Mouse (Mus musculus): ENCODE results near the gene Sf3b4. TPM values are rescaled to one million over a fixed set of nuclear protein-coding genes. Genes with fewer than 3 reads are reported as not detected.

Gene Sf3b4
- polyA plus RNA-seq, 1 experiment from 2014 or later: 212 TPM

DNA sequence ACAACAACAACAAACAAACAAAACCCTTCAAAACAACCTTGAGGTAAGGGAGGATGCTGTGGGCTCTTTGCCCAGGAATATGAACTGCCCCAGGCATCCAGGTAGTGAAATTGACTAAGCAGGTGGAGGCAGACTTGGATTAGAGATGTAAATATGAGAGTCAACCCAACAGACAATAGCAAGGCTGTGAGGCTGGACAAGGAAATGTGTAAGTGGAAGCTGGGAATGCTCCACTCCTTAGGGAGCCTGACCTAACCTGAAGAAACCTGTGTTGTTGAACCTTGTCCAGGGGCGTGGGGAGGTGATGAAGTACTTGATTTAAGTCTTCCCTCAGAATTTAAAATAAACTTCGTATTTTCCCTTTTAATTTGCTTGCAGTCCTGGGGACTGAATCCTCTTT lies 6.8 kb downstream of the Sf3b4 start:
- ATAC-seq (replicated peaks; ENCODE audit: insufficient number of reproducible peaks, low FRiP score, low TSS enrichment, low read depth): no peak
- Histone ChIP-seq H3K4me2 (ENCODE audit: low read depth, low read length) (no peak overlapping the region), H3K27ac (replicated peaks; ENCODE audit: low read depth, low read length) (no peak overlapping the region), H3K27me3 (ENCODE audit: control insufficient read depth, insufficient read depth, low read length) (no peaks in the 10 kb centered on the region; the same call in 1 of the 2 replicates), H3K36me3 (replicated peaks; ENCODE audit: control insufficient read depth, insufficient read depth, low read depth, low read length) (peaks cover 2% of the 10 kb centered on the region; the same call in 1 of the 2 replicates), H3K9ac (replicated peaks; ENCODE audit: low read length) (no peak overlapping the region), H3K9me3 (replicated peaks; ENCODE audit: control insufficient read depth, low read length) (no peaks in the 10 kb centered on the region), H3K4me3 (ENCODE audit: low read depth, low read length) (no peak overlapping the region), H3K4me1 (ENCODE audit: control insufficient read depth, insufficient read depth, low read length) (no peaks in the 10 kb centered on the region)
- DNase-seq (ENCODE audit: low spot score): no peak
- WGBS: 91% methylated on average over 2 of the region's 2 CpGs

DNA sequence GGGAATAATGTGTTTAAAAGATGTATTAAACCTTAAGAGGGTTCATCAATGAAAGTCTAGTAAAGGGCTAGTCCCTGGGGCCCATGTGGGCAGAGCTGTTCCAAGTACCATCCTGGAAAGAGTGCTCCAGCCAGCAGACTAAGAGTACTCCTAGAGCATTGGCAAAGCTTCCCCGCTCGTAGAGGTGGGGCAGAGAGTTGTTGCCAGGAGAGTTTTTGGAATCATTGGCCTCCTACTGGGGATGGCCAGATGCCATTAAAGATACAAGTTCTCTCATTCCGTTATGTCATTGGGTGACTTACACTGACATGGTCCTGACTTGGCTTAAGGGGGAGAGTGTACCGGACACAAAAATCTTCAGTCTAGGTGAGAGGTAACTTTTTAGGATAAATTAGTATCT lies 7.4 kb downstream of the Sf3b4 start:
- Histone ChIP-seq H3K4me1 (ENCODE audit: control insufficient read depth, insufficient read depth, low read length) (no peaks in the 10 kb centered on the region), H3K9ac (replicated peaks; ENCODE audit: low read length) (no peak overlapping the region), H3K36me3 (replicated peaks; ENCODE audit: control insufficient read depth, insufficient read depth, low read depth, low read length) (peaks cover 2% of the 10 kb centered on the region; the same call in 1 of the 2 replicates), H3K4me3 (ENCODE audit: low read depth, low read length) (no peak overlapping the region), H3K4me2 (ENCODE audit: low read depth, low read length) (no peak overlapping the region), H3K27me3 (ENCODE audit: control insufficient read depth, insufficient read depth, low read length) (no peaks in the 10 kb centered on the region; the same call in 1 of the 2 replicates), H3K27ac (replicated peaks; ENCODE audit: low read depth, low read length) (no peak overlapping the region), H3K9me3 (replicated peaks; ENCODE audit: control insufficient read depth, low read length) (no peaks in the 10 kb centered on the region)
- ATAC-seq (replicated peaks; ENCODE audit: insufficient number of reproducible peaks, low FRiP score, low TSS enrichment, low read depth): no peak
- 80% methylated on average over 4 of the region's 4 CpGs for WGBS
- DNase-seq (ENCODE audit: low spot score): no peak

DNA sequence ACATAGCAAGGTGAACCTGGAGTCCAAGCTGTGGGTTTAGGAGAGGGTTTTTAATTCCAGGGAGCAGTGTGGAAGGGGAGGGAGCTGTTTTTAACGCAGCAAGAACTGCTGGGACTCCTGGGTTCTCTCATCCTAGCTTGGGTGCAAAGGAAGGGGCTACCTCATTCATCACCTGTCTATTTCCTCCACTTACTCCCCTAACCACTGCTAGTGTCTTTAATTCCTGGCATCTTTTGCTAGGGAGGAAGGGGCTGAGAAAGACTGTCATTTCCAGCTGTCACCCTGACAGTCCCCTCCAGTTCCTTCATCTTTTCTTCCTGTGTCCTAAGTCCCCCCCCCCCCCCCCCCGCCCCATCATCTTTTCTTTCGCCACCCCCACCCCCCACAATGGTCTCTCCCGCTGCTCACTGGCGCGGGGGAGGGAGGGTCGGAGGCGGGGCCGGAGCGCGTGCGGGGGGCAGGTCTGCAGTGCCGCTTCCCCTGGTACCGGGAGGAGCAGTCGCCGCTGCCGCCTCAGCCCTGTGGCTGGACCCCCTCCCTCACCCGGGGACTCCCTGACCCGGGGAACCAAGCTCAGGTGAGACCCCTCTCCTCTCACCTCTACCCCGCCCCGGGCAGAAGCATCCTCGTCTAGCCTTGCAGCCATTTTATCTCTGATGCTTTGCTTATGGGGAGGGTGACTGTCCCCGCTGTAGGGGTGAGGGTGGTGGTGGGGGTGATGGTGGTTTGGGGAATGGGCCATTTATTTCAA lies 8.8 kb downstream of the Sf3b4 start, which contains the start of gene Sv2a:
Gene Sv2a, plus strand, starts transcription at position 425 of the 751 bp plus-strand sequence.
- 1% methylated on average over 11 of the region's 23 CpGs for WGBS

DNA sequence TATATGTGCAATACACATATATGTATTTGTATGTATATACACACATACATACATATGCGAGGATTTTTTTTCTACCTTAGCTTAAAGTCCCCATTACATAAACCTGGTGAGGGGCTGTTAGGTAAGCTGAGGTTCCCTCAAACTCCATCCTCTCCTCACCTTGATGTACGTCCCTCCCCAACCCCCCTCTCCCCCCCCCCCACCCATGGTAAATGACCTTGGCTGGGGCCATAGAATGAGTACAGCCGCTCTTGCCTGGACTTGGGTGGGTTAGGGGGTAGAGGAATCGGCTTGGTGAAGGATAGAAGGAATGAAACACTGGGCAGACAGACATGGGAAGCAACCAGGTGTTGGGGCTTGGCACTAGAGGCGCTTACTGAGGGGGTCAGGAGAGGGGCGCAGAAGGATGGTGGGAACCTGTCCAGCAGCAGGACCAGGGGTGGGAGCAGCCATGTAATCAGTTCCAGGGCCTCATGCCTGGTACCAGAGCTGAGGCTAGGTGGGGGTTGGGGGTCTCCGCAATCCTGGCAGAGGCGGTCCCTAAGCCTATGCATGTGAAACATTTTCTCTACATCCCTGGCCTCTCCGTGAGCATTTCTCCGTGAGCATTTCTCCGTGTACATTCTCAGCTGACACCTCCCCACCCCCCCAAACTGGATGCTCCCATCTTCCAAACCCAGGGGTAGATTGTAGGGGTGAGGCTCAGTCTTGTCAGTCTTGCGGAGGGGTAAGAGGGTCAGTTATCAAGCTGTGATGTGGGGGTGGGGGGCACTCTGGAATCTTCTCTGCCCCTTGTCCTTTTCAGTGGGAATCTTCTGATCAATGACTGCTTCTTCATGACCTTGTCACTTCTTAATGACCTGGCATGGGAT lies 9.6 kb downstream of the Sf3b4 start:
- H3K4me1 ChIP-seq (ENCODE audit: control insufficient read depth, insufficient read depth, low read length): no peaks in the 10 kb centered on the region
- DNase-seq (ENCODE audit: low spot score) (no peak), ATAC-seq (replicated peaks; ENCODE audit: insufficient number of reproducible peaks, low FRiP score, low TSS enrichment, low read depth) (peak; percentile 72; the same call in 1 of the 2 replicates)
- H3K36me3 ChIP-seq (replicated peaks; ENCODE audit: control insufficient read depth, insufficient read depth, low read depth, low read length): no peaks in the 10 kb centered on the region; the same call in 1 of the 2 replicates
- H3K27ac ChIP-seq (replicated peaks; ENCODE audit: low read depth, low read length): no peak overlapping the region
- 37% methylated on average over 12 of the region's 12 CpGs for WGBS
- peak overlapping the region; percentile 11; the same call in 1 of the 2 replicates for H3K9ac ChIP-seq (replicated peaks; ENCODE audit: low read length)
- peak overlapping the region; percentile 51 for H3K4me3 ChIP-seq (ENCODE audit: low read depth, low read length)
- no peaks in the 10 kb centered on the region for H3K9me3 ChIP-seq (replicated peaks; ENCODE audit: control insufficient read depth, low read length)
- H3K27me3 ChIP-seq (ENCODE audit: control insufficient read depth, insufficient read depth, low read length): no peaks in the 10 kb centered on the region; the same call in 1 of the 2 replicates
- peak overlapping the region; percentile 90 for H3K4me2 ChIP-seq (ENCODE audit: low read depth, low read length)

More for the DNA sequence above, 8.8 kb downstream of the Sf3b4 start, which contains the start of gene Sv2a:
- peak; percentile 44; the same call in 1 of the 2 replicates for ATAC-seq (replicated peaks; ENCODE audit: insufficient number of reproducible peaks, low FRiP score, low TSS enrichment, low read depth)
- Histone ChIP-seq H3K4me1 (ENCODE audit: control insufficient read depth, insufficient read depth, low read length) (no peaks in the 10 kb centered on the region), H3K4me3 (ENCODE audit: low read depth, low read length) (peak within 1 kb of the TSS; percentile 51), H3K36me3 (replicated peaks; ENCODE audit: control insufficient read depth, insufficient read depth, low read depth, low read length) (peaks cover 2% of the 10 kb centered on the region; the same call in 1 of the 2 replicates), H3K9me3 (replicated peaks; ENCODE audit: control insufficient read depth, low read length) (no peaks in the 10 kb centered on the region), H3K27me3 (ENCODE audit: control insufficient read depth, insufficient read depth, low read length) (no peaks in the 10 kb centered on the region; the same call in 1 of the 2 replicates), H3K27ac (replicated peaks; ENCODE audit: low read depth, low read length) (no peak within 1 kb of the TSS), H3K9ac (replicated peaks; ENCODE audit: low read length) (peak within 1 kb of the TSS; percentile 71), H3K4me2 (ENCODE audit: low read depth, low read length) (peak within 1 kb of the TSS; percentile 90)
- DNase-seq (ENCODE audit: low spot score): peak; percentile 41

DNA sequence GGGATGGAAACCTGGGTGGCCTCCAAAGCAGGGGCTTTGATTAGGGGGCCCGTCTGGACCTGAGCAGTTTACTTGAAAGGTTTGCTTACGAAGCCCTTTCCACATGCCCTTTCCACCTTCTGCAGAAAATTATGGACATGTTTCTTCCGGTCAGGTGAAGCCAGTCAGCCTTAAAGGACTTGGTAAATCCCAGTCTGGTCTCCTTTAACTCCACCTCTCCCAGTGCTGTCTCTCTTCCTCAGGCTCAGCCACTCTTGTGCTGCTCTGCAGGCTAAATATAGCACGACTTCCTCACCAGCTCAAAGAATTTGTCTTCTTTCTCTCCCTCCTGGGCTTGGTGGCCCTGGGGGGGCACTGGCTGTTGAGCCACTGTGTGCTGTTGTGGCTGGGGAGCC lies 10.2 kb downstream of the Sf3b4 start:
- Histone ChIP-seq H3K9me3 (replicated peaks; ENCODE audit: control insufficient read depth, low read length) (no peaks in the 10 kb centered on the region), H3K27ac (replicated peaks; ENCODE audit: low read depth, low read length) (no peak overlapping the region), H3K36me3 (replicated peaks; ENCODE audit: control insufficient read depth, insufficient read depth, low read depth, low read length) (no peaks in the 10 kb centered on the region; the same call in 1 of the 2 replicates), H3K4me2 (ENCODE audit: low read depth, low read length) (no peak overlapping the region), H3K27me3 (ENCODE audit: control insufficient read depth, insufficient read depth, low read length) (no peaks in the 10 kb centered on the region; the same call in 1 of the 2 replicates), H3K4me3 (ENCODE audit: low read depth, low read length) (no peak overlapping the region), H3K9ac (replicated peaks; ENCODE audit: low read length) (0 out of 2 replicates have a peak overlapping the region, but pooled peaks have one; percentile 11), H3K4me1 (ENCODE audit: control insufficient read depth, insufficient read depth, low read length) (no peaks in the 10 kb centered on the region)
- no peak for ATAC-seq (replicated peaks; ENCODE audit: insufficient number of reproducible peaks, low FRiP score, low TSS enrichment, low read depth)
- no peak for DNase-seq (ENCODE audit: low spot score)
- 20% methylated on average over 4 of the region's 4 CpGs for WGBS

DNA sequence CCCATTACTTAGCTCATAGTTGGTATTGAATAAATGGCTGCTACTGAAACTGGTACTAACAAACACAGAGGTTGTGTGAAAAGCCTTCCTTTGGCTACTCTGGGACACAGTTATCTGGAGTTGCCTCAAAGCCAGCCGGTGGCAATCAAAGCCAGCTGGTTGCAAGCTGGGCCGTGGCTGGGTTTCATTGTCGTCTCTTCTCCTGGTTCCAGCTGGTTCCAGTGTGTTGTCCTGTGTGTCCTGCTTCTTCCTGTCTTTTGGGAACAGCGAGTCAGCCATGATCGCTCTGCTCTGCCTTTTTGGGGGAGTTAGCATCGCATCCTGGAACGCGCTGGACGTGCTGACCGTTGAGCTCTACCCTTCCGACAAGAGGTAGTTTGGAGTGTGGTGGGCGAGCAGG lies 20.8 kb downstream of the Sf3b4 start:
- no peak for ATAC-seq (replicated peaks; ENCODE audit: insufficient number of reproducible peaks, low FRiP score, low TSS enrichment, low read depth)
- H3K4me2 ChIP-seq (ENCODE audit: low read depth, low read length): no peak overlapping the region
- DNase-seq (ENCODE audit: low spot score): no peak
- H3K27me3 ChIP-seq (ENCODE audit: control insufficient read depth, insufficient read depth, low read length): no peaks in the 10 kb centered on the region
- no peak overlapping the region for H3K4me3 ChIP-seq (ENCODE audit: low read depth, low read length)
- no peak overlapping the region for H3K9ac ChIP-seq (replicated peaks; ENCODE audit: low read length)
- H3K9me3 ChIP-seq (replicated peaks; ENCODE audit: control insufficient read depth, low read length): no peaks in the 10 kb centered on the region
- 58% methylated on average over 12 of the region's 12 CpGs for WGBS
- H3K4me1 ChIP-seq (ENCODE audit: control insufficient read depth, insufficient read depth, low read length): no peaks in the 10 kb centered on the region
- H3K27ac ChIP-seq (replicated peaks; ENCODE audit: low read depth, low read length): no peak overlapping the region
- H3K36me3 ChIP-seq (replicated peaks; ENCODE audit: control insufficient read depth, insufficient read depth, low read depth, low read length): no peaks in the 10 kb centered on the region

DNA sequence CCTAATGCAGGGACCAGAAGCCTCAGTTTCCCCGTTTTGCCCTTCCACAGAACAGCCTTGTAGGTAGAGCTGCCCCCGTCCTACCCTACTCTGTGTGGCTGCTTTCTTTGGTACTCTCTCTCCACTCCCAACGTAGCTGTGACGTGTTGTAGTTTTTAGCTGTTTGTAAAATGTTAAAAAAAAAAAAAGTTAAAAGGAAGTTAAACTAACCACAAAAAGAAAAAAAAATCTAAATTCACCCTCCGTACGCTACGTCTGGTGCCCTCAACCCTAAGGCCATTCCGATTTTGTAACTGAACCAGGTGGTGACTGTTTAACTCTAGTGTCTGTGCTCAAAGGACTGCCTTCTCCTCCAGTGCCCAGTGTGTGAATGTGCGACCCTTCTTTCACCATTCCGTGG lies 22.8 kb downstream of the Sf3b4 start:
- 86% methylated on average over 10 of the region's 10 CpGs for WGBS
- Histone ChIP-seq H3K9ac (replicated peaks; ENCODE audit: low read length) (no peak overlapping the region), H3K27me3 (ENCODE audit: control insufficient read depth, insufficient read depth, low read length) (no peaks in the 10 kb centered on the region), H3K36me3 (replicated peaks; ENCODE audit: control insufficient read depth, insufficient read depth, low read depth, low read length) (no peaks in the 10 kb centered on the region), H3K4me1 (ENCODE audit: control insufficient read depth, insufficient read depth, low read length) (no peaks in the 10 kb centered on the region), H3K4me3 (ENCODE audit: low read depth, low read length) (no peak overlapping the region), H3K27ac (replicated peaks; ENCODE audit: low read depth, low read length) (no peak overlapping the region), H3K9me3 (replicated peaks; ENCODE audit: control insufficient read depth, low read length) (no peaks in the 10 kb centered on the region), H3K4me2 (ENCODE audit: low read depth, low read length) (no peak overlapping the region)
- DNase-seq (ENCODE audit: low spot score) (no peak), ATAC-seq (replicated peaks; ENCODE audit: insufficient number of reproducible peaks, low FRiP score, low TSS enrichment, low read depth) (no peak)

All from embryonic facial prominence, embryonic 11.5 days (tissue).